In genomic region chr4:102228953-102229586, GRCm38 (mm10) we compare ENCODE assay signal across 1 mouse cellular context.
A peak's percentile ranks its signal among the peaks of the same experiment; 100 is the strongest.
TF ChIP-seq lines count a peak whose summit lies in the region.

No protein-coding gene starts in this region.

TF ChIP-seq in CH12.LX, 34 proteins besides CTCF, POLR2A, EP300 and RAD21 (continued from another document):
- TF ChIP-seq ETS1 (conservative IDR thresholded peaks at IDR 0.05; ENCODE audit: low read depth, low read length) (no peak), NELFE (IDR thresholded peaks at IDR 0.05; ENCODE audit: low read depth, low read length) (no peak), USF1 (IDR thresholded peaks at IDR 0.05; ENCODE audit: low read depth, low read length) (no peak), ELF1 (IDR thresholded peaks at IDR 0.05; ENCODE audit: low read depth, low read length) (0 out of 2 replicates have a peak, but pooled peaks have one; percentile 14), MYC (IDR thresholded peaks at IDR 0.05; ENCODE audit: low read depth, low read length) (no peak)
